Mouse (Mus musculus) E14TG2a.4 (cell line): Measurements from ENCODE around the gene Cops4.

Experiments used
- CTCF ChIP-seq: conservative IDR thresholded peaks from 2 replicates; pipeline ENCODE4 v1.5.1; 2014; ENCODE audit warnings: low read length
- POU5F1 ChIP-seq: IDR thresholded peaks from 2 replicates; pipeline ENCODE4 v1.6.1; 2014; ENCODE audit warnings: low read length, borderline replicate concordance

DNA sequence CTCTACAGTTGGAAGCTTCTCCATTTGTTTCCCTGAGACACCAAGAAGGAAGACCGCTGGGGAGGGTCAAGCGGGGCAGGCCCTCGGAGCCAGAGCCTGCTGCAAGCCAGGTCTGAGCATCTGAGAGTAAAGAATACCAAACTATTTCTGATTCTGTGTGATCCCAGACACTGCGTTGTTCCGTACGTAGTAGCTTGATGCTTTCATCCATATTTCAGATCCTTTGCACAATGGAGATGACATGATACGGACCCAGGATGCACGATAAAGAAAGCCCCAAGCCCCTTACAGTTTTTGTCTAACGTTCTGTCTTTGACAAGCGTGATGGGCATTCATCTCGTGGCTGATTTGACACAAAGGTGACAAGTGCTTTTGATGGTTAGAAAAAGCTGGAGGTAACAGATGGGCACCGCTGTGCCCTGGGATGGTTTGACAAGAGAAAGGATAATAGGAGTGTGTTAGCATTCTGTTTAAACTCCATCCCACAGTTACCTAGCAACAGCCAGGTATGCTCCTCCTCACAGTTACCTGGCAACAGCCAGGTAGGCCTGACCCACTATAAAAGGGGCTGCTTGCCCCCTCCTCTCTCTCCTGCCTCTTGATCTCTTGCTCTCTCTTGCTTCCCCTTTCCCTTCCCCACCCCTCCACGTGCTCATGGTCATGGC is 76.8 kb downstream of the Cops4 start:
- TF ChIP-seq CTCF (no peak), POU5F1 (no peak)
